Mouse (Mus musculus) right cerebral cortex, postnatal 10 days (tissue): Measurements from ENCODE around the gene Rybp.

Source experiments
- DNase-seq, 2 experiments: peaks; one replicate each; pipeline ENCODE4 v3.0.0; 2021; ENCODE audit warnings: low spot score in 2 of 2

The Rybp gene

DNA sequence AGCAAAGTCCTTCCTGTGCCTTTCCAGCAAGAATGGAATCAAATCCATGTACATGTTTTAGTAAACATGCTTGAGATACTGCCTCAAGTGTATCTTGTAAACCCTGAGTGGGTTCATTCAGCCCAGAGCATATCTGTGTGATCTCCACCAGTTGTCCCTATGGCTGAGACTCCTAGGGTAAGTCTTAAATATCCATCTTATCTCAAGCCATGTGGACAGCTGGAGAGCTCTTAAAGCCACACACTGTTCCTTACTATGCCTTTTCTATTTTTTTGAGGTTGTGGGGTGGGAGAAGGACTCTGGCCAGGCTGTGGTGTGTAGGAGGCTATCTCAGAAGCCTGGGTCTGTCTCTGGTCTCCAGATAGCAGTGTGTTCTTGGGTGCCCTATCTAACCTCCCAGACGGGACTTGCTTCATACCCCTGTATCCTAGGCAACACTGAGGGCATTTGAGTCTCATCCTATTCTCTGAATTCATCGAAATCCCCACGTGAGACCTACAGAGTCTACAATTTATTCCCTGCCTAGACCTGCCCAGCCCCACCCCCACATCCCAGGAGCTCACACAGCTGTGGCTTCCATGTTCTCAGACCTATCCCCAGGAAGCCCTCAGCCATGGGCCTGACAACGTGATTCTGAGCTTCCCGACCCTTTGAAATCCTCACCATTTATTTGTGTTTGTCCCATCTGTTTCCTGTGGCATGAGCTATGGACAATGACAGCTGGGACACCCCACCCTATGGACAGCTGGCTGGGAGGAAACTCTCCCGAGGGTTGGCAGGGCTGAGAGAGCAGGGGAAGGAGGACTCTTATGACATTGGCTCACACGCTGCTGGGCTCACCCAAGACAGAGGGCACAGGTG is 98.2 kb downstream of the Rybp start:
- no peak for DNase-seq

DNA sequence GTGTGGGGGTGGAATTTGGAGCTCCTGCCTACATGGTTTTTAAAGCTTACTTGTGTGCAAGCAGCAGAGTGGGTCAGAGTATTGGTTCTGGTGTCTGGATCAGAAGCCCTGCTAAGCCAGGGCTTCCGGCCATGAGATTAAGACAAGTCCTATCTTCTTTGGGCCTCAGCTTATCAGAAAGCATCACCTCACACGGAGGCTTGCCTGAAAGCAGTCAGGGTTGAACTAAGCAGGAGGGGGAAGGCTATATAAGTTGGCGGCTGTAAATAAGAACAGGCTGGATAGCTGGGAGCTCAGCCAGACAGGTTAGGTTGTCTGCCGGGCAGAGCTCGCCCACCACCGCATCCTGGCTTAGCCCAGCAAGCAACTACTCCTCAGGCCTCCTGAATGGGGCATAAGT is 99.5 kb downstream of the Rybp start:
- DNase-seq, result no peak

DNA sequence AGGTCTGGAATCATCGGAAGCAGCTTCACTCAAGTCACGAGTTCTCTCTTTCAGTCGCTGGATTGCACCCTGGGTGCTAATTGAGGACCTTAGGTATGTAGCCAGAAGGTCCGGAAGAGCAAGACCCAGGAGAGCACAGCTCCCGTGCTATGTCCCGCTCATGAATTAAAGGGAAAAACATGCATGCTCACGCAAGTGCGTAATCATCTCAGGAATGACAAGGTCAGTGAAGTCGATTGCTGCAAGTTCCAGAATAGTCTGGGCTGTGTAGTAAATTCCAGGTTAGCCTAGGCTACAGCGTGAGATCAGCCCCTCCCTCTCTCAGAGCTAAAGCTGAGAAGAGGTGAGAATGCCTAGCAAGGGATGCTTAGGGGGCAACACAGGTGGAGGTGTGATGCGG is 100.5 kb downstream of the Rybp start:
- DNase-seq, result no peak

DNA sequence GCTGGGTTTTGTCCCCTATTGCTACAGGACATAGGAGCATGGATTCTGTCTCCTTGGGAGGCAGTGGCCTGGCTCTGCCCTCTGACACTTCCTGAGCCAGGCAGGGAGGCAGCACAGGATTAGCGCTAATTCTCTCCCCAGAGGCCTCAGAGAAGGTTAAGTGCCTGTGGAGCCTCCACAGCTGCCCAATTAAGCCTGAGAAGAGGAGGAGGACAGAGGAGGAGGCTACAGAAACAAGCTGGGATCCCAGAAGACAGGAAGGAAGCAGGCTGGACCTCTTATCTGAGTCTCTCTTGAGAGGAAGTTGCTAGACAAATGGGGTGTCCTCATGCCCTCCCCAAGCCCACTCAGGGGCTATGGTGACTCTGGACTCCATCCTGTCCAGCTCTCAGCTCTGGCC is 101.8 kb downstream of the Rybp start:
- DNase-seq, result no peak

DNA sequence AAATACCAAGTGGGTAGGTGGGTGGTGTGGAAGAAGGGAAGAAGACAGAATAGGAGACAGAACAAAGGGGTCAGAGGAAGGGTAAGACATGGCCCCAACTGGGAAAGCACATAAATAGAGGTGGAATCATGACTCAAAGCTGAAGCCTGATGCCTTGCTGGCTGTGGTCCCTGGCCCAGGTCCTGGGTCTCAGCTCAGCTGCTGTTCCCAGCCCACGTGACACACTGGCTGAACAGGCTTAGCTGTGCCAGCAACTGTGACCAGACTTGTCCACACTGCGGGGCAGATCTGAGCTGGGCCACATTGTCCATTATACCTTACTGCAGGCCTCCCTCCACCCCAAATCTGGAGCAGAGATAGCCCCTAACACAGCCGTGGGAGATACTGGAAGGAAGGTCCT is 103.9 kb downstream of the Rybp start:
- DNase-seq, result no peak

DNA sequence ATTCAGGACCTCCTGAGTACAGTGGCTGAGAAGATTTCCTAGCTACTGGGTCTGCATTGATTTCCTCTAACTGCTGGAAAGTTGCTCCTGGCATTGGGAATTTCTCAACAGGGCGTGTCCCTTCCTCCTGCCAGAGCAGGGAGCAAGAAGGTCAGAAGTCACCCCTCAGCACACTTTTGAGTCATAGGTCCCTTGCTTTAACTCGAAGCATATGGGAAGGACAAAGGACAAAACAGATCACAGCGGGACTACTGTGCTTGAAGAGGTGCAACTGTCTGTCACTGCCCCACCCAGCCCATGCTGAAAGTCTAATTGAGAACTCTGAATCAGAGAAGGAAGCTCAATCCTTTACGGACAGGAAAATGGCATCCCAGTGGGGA is 106.4 kb downstream of the Rybp start:
- DNase-seq, result no peak

DNA sequence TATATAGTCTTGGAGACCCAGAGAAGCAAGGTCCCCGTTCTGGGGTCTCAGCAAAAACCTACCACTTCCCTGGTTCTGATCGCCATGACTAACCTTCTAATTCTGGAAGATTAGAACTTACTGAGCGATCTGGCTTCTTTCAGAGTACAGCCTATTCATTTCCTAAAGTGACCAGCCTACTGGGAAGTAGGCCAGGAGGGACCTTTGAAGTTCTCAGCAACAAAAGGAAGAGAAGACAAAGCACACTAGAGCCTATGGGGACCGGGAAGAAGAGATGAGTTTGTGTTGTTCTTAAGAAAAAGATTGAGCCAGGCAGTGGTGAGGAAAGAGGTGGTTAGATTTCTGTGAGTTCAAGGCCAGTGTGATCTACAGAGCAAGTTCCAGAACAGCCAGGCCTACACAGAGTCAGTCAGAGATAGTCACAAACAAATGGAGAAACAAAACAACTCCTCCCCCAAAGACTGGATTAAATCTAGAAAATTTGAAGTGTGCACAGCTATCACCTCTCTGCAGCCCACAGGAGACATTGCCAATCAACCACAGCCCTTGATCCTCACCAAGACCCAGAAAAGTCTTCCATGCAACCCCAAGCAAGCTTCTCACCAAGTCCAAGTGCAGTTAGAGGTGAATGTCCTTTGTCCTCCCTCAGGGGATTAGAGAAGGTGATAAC is 106.9 kb downstream of the Rybp start:
- DNase-seq, result no peak

DNA sequence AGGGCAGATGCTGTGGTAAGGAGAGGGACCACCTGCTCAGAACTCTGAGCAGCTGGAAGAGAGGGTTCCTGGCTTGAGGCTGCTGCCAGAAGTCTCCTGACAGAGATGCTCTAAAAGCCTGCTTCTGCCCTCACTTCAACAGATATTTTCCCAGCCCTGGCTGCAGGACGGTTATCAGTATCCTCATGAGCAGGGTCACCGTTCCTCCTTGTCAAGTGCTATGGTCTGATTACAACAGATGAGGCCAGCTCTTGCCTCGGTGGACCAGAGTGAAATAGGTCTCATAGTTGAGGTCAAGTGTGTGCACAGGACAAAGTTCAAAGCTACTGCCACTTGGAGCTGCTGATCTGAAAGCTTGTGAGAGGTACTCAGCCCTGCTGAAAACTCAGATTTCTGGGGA is 108.5 kb downstream of the Rybp start:
- DNase-seq, result no peak
